Mouse (Mus musculus): ENCODE results near the gene Mtmr4. TPM values are rescaled to one million over a fixed set of nuclear protein-coding genes. Genes with fewer than 3 reads are reported as not detected.

Mtmr4 gene
- total and polyA plus RNA-seq, 3 experiments, result 29.4 to 32.9 (median 29.5) TPM

DNA sequence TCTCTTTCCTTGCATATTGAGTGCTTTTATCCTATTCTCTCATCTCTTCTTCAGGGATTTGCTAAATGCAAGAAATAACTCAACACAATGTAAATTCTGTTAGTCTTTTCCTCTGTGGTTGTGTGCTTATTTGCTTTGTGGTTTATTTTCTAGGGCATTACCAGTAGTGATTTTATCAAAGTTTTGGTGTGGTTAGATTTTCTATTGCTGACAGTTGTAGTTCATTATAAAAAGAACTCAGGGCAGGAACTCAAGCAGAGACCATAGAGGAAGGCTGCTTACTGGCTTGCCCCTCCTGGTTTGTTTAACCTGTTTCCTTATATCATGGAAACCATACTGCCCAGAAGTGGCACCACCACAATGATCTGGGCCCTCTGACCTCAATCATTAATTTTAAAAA lies 50.9 kb downstream of the Mtmr4 start:
- in situ Hi-C loops (cut with MboI; ENCODE audit: low pct_ligation_motif_present, low pct_unique_long_range_greater_than_20kb, low sequenced_read_pairs), result no loop called here
- no peak overlapping the region for H3K4me2 ChIP-seq (ENCODE audit: insufficient read depth, low read depth, poor library complexity, severe bottlenecking)

GRCm38 (mm10) chr11:87654693-87655092 lies 62.7 kb downstream of the Mtmr4 start:
- Histone ChIP-seq H3K4me1 (ENCODE audit: control insufficient read depth in 1 of 2, insufficient read depth in 2 of 2) (peaks cover 0 to 8% of the 10 kb centered on the region in 2 experiments; a peak in 1 of 4 replicates), H3K79me2 (replicated peaks; ENCODE audit: control insufficient read depth, extremely low read depth, insufficient read depth, poor library complexity, severe bottlenecking) (no peaks in the 10 kb centered on the region), H3K4me3 (replicated peaks in 1 of 3; ENCODE audit: low read depth in 2 of 3, low read length in 2 of 3, poor library complexity in 1 of 3) (no peak overlapping the region), H3K4me2 (ENCODE audit: insufficient read depth, low read depth, poor library complexity, severe bottlenecking) (no peak overlapping the region), H3K9me3 (replicated peaks; ENCODE audit: low read length) (no peaks in the 10 kb centered on the region), H3K27ac (ENCODE audit: insufficient read depth, low read depth) (no peak overlapping the region), H3K9ac (ENCODE audit: insufficient read depth, low read depth) (no peak overlapping the region), H3K36me3 (replicated peaks in 1 of 2; ENCODE audit: control insufficient read depth in 1 of 2, insufficient read depth in 1 of 2, low read length in 1 of 2) (no peaks in the 10 kb centered on the region), H3K27me3 (replicated peaks) (no peaks in the 10 kb centered on the region)
- DNase-seq (ENCODE audit: extremely low read depth), result no peak
- in situ Hi-C loops (cut with MboI; ENCODE audit: low pct_ligation_motif_present, low pct_unique_long_range_greater_than_20kb, low sequenced_read_pairs), result no loop called here
- dilution Hi-C loops (cut with MboI; ENCODE audit: extremely low pct_ligation_motif_present, extremely low pct_unique_long_range_greater_than_20kb, low sequenced_read_pairs), result no loop called here
- TF ChIP-seq UBTF (IDR thresholded peaks at IDR 0.05; ENCODE audit: low read depth, low read length) (no peak), MAX (IDR thresholded peaks at IDR 0.05; ENCODE audit: low read length) (no peak), EP300 (IDR thresholded peaks at IDR 0.05; ENCODE audit: low read length) (no peak)

More for the DNA sequence above, 50.9 kb downstream of the Mtmr4 start:
- Histone ChIP-seq H3K4me1 (ENCODE audit: control insufficient read depth in 1 of 2, insufficient read depth in 2 of 2) (peaks cover 4 to 39% of the 10 kb centered on the region in 2 experiments; a peak in 3 of 4 replicates), H3K4me3 (replicated peaks in 1 of 3; ENCODE audit: low read depth in 2 of 3, low read length in 2 of 3, poor library complexity in 1 of 3) (no peak overlapping the region), H3K9ac (ENCODE audit: insufficient read depth, low read depth) (no peak overlapping the region), H3K36me3 (replicated peaks in 1 of 2; ENCODE audit: control insufficient read depth in 1 of 2, insufficient read depth in 1 of 2, low read length in 1 of 2) (no peaks in the 10 kb centered on the region), H3K79me2 (replicated peaks; ENCODE audit: control insufficient read depth, extremely low read depth, insufficient read depth, poor library complexity, severe bottlenecking) (no peaks in the 10 kb centered on the region), H3K27me3 (replicated peaks) (no peaks in the 10 kb centered on the region), H3K9me3 (replicated peaks; ENCODE audit: low read length) (no peaks in the 10 kb centered on the region), H3K27ac (ENCODE audit: insufficient read depth, low read depth) (no peak overlapping the region)
- dilution Hi-C loops (cut with MboI; ENCODE audit: extremely low pct_ligation_motif_present, extremely low pct_unique_long_range_greater_than_20kb, low sequenced_read_pairs), result no loop called here
- DNase-seq (ENCODE audit: extremely low read depth), result no peak
- TF ChIP-seq NELFE (IDR thresholded peaks at IDR 0.05; ENCODE audit: low read depth, low read length), result no peak
- TF ChIP-seq MAZ (IDR thresholded peaks at IDR 0.05; ENCODE audit: low read depth, low read length), result no peak
- no peak for TF ChIP-seq IRF4 (IDR thresholded peaks at IDR 0.05; ENCODE audit: low read depth, low read length)
- no peak for TF ChIP-seq SMC3 (IDR thresholded peaks at IDR 0.05; ENCODE audit: low read depth, low read length)
- TF ChIP-seq HCFC1 (IDR thresholded peaks at IDR 0.05; ENCODE audit: low read depth, low read length), result no peak

- Histone ChIP-seq H3K36me3 (replicated peaks in 1 of 2; ENCODE audit: control insufficient read depth in 1 of 2, insufficient read depth in 1 of 2, low read length in 1 of 2) (no peaks in the 10 kb centered on the region), H3K27ac (ENCODE audit: insufficient read depth, low read depth) (no peak overlapping the region), H3K79me2 (replicated peaks; ENCODE audit: control insufficient read depth, extremely low read depth, insufficient read depth, poor library complexity, severe bottlenecking) (peaks cover 17% of the 10 kb centered on the region), H3K4me1 (ENCODE audit: control insufficient read depth in 1 of 2, insufficient read depth in 2 of 2) (peaks cover 0 to 6% of the 10 kb centered on the region in 2 experiments; a peak in 2 of 4 replicates), H3K4me2 (ENCODE audit: insufficient read depth, low read depth, poor library complexity, severe bottlenecking) (no peak overlapping the region), H3K9ac (ENCODE audit: insufficient read depth, low read depth) (no peak overlapping the region), H3K9me3 (replicated peaks; ENCODE audit: low read length) (no peaks in the 10 kb centered on the region), H3K4me3 (replicated peaks in 1 of 3; ENCODE audit: low read depth in 2 of 3, low read length in 2 of 3, poor library complexity in 1 of 3) (no peak overlapping the region), H3K27me3 (replicated peaks) (no peaks in the 10 kb centered on the region)
- dilution Hi-C loops (cut with MboI; ENCODE audit: extremely low pct_ligation_motif_present, extremely low pct_unique_long_range_greater_than_20kb, low sequenced_read_pairs), result no loop called here
- no peak for DNase-seq (ENCODE audit: extremely low read depth)
- in situ Hi-C loops (cut with MboI; ENCODE audit: low pct_ligation_motif_present, low pct_unique_long_range_greater_than_20kb, low sequenced_read_pairs), result no loop called here
- TF ChIP-seq POLR2AphosphoS2 (IDR thresholded peaks at IDR 0.05; ENCODE audit: low read depth, low read length), result no peak
- no peak for TF ChIP-seq UBTF (IDR thresholded peaks at IDR 0.05; ENCODE audit: low read depth, low read length)
- TF ChIP-seq CHD2 (IDR thresholded peaks at IDR 0.05; ENCODE audit: low read length), result no peak
- no peak for TF ChIP-seq RAD21 (IDR thresholded peaks at IDR 0.05; ENCODE audit: low read depth, low read length)
- no peak for TF ChIP-seq GABPA (IDR thresholded peaks at IDR 0.05; ENCODE audit: insufficient replicate concordance, low read depth, low read length)
Measured at GRCm38 (mm10) chr11:87659216-87659615, 67.3 kb downstream of the Mtmr4 start.

Measured in CH12.LX (cell line).